Mouse (Mus musculus) liver, adult 2 months (tissue): ENCODE data around the gene Foxd1. TPM values are rescaled to one million over a fixed set of nuclear protein-coding genes. Genes with fewer than 3 reads are reported as not detected.

Experiments used
- DNase-seq: peaks from one replicate; pipeline ENCODE4 v3.0.0-alpha.2; 2011; ENCODE audit warnings: low read depth, low spot score; ENCODE audit errors: extremely low read depth
- H3K27ac ChIP-seq: fragments of 200-500 bp; replicated peaks from 2 replicates; pipeline ENCODE4 v1.5.1; 2012; ENCODE audit warnings: low read depth, mild to moderate bottlenecking, control low read depth, inconsistent platforms, low read length; ENCODE audit not compliant: insufficient read depth
- H3K27me3 ChIP-seq: fragments of 200-500 bp; 2 replicates; pipeline ENCODE4 v1.6.1; 2012; ENCODE audit warnings: mild to moderate bottlenecking, moderate library complexity, low read length, inconsistent platforms; ENCODE audit not compliant: control insufficient read depth, insufficient read depth
- H3K36me3 ChIP-seq: fragments of 200-500 bp; 2 replicates; pipeline ENCODE4 v1.6.1; 2012; ENCODE audit warnings: low read length, inconsistent platforms; ENCODE audit not compliant: control insufficient read depth, insufficient read depth
- H3K4me1 ChIP-seq: fragments of 200-500 bp; 2 replicates; pipeline ENCODE4 v1.6.1; 2011; ENCODE audit warnings: low read length; ENCODE audit not compliant: control insufficient read depth, insufficient read depth
- H3K4me3 ChIP-seq: fragments of 200-500 bp; 2 replicates; pipeline ENCODE4 v1.5.1; 2011; ENCODE audit warnings: low read depth, mild to moderate bottlenecking, control low read depth, low read length, moderate library complexity; ENCODE audit not compliant: insufficient read depth
- H3K79me2 ChIP-seq: fragments of 200-500 bp; 2 replicates; pipeline ENCODE4 v1.6.1; 2012; ENCODE audit warnings: inconsistent platforms, mild to moderate bottlenecking, low read length, moderate library complexity; ENCODE audit not compliant: control insufficient read depth, insufficient read depth
- H3K9ac ChIP-seq: fragments of 200-500 bp; 2 replicates; pipeline ENCODE4 v1.6.1; 2012; ENCODE audit warnings: low read depth, mild to moderate bottlenecking, control low read depth, inconsistent platforms, low read length
- CTCF ChIP-seq: fragments of 200-500 bp; IDR thresholded peaks from 2 replicates; pipeline ENCODE4 v1.5.1; 2011; ENCODE audit warnings: low read depth, low read length, control low read depth
- POLR2A ChIP-seq: fragments of 200-500 bp; IDR thresholded peaks from 2 replicates; pipeline ENCODE4 v1.6.1; 2011; ENCODE audit warnings: low read length, control low read depth; ENCODE audit not compliant: insufficient read depth; ENCODE audit errors: extremely low read depth
- WGBS: fragments of 180-500 bp; shearing (Covaris S2); methylation state at CpG from one replicate; pipeline ENCODE4 v1.1.7; 2018; 5-methylcytosine and 5-hydroxymethylcytosine counted together
- polyA plus RNA-seq: library from polyadenylated mRNA; depleted of rRNA; stranded (reverse); fragments of >200 nt; gene quantifications from 2 replicates; pipeline ENCODE4 v1.2.3, GENCODE M21; 2012
- total RNA-seq: library from RNA; depleted of rRNA; stranded (reverse); fragments of >200 nt; gene quantifications from 2 replicates; pipeline ENCODE4 v1.2.3, GENCODE M21; 2014

The Foxd1 gene
- total and polyA plus RNA-seq, 2 experiments, result not detected

DNA sequence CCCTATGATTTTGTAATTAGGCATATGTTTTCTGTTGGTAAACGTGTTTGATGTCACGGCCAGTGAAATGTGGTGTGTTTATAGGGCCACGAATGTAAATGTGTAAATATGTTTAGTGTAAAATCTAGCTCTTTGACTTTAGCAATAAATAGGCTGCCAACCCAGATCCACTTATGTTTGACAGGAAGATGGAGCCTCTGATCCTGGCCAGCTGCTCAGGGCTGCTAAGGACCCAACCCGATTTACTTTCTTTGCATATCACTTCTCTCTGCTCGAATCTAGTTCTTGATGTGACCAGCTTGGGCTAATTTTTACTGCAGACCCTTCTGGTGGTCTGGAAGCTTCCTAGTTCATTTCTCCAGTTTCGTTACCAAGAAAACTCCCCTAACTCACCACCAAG is 6.3 kb downstream of the Foxd1 start:
- H3K36me3 ChIP-seq, result no peaks in the 10 kb centered on the region
- H3K4me1 ChIP-seq, result no peaks in the 10 kb centered on the region
- WGBS, result 7% methylated on average over 6 of the region's 6 CpGs
- no peak for DNase-seq
- no peak overlapping the region for H3K4me3 ChIP-seq
- H3K27me3 ChIP-seq, result peaks cover 31% of the 10 kb centered on the region
- H3K79me2 ChIP-seq, result no peaks in the 10 kb centered on the region
- no peak overlapping the region for H3K27ac ChIP-seq
- TF ChIP-seq POLR2A (no peak), CTCF (no peak)
- no peak overlapping the region for H3K9ac ChIP-seq

GRCm38 (mm10) chr13:98361161-98361560 is 7.1 kb downstream of the Foxd1 start:
- TF ChIP-seq POLR2A, result no peak
- no peak for TF ChIP-seq CTCF
- Histone ChIP-seq H3K9ac (no peak overlapping the region), H3K4me1 (no peaks in the 10 kb centered on the region), H3K4me3 (no peak overlapping the region), H3K36me3 (no peaks in the 10 kb centered on the region), H3K27me3 (peaks cover 31% of the 10 kb centered on the region), H3K79me2 (no peaks in the 10 kb centered on the region), H3K27ac (no peak overlapping the region)
- WGBS, result 12% methylated on average over 5 of the region's 5 CpGs
- no peak for DNase-seq

DNA sequence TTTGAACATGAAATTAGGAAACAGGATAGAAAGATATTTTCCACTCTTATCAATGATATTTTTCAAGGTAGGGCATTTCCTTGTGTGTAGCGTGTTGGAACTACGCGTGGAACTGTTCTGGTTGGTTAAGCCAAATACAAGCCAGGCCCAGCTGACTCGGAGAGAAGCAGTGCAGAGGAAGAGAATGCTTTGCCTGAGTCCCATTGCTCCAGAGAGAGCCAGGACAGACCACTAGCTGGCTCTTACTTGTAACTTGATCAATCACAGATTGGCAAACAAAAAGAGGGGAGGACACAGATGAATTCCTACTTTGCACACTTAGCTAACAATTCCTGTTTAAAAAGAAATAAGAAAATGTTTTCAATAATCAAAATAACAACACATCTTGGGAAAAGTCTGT is 9.0 kb downstream of the Foxd1 start:
- no peaks in the 10 kb centered on the region for H3K36me3 ChIP-seq
- H3K9ac ChIP-seq, result no peak overlapping the region
- no peak overlapping the region for H3K27ac ChIP-seq
- H3K4me3 ChIP-seq, result no peak overlapping the region
- peaks cover 35% of the 10 kb centered on the region for H3K27me3 ChIP-seq
- no peak for DNase-seq
- no peaks in the 10 kb centered on the region for H3K79me2 ChIP-seq
- no peaks in the 10 kb centered on the region for H3K4me1 ChIP-seq
- no peak for TF ChIP-seq CTCF
- TF ChIP-seq POLR2A, result no peak
- WGBS, result 12% methylated on average over 4 of the region's 4 CpGs

DNA sequence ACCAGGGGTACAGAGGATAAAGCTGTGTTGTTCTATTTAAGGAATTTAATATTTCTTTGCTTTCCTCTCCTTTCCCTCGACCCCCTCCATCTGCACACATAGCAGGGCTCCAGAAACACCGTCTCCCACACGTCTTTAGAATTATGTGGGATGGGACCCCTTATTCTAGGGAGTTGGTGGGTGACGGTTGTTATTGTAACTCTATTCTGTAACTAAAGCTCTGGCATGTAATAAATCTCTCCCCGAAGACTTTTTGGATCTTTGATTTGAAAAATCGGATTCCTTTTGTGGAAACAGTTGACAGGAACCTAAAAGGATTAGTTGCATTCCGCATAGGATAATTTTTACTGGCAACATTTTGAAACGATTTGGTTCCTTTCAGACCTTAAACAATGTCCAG is 11.0 kb downstream of the Foxd1 start:
- Histone ChIP-seq H3K4me3 (no peak overlapping the region), H3K27me3 (peaks cover 27% of the 10 kb centered on the region), H3K9ac (no peak overlapping the region), H3K4me1 (no peaks in the 10 kb centered on the region), H3K79me2 (no peaks in the 10 kb centered on the region), H3K36me3 (no peaks in the 10 kb centered on the region), H3K27ac (no peak overlapping the region)
- 6% methylated on average over 8 of the region's 8 CpGs for WGBS
- TF ChIP-seq CTCF (no peak), POLR2A (no peak)
- no peak for DNase-seq

- H3K9ac ChIP-seq, result no peak overlapping the region
- no peaks in the 10 kb centered on the region for H3K36me3 ChIP-seq
- 3% methylated on average over 52 of the region's 52 CpGs for WGBS
- H3K79me2 ChIP-seq, result no peaks in the 10 kb centered on the region
- no peaks in the 10 kb centered on the region for H3K4me1 ChIP-seq
- no peak overlapping the region for H3K4me3 ChIP-seq
- H3K27ac ChIP-seq, result no peak overlapping the region
- no peak for DNase-seq
- peaks cover 22% of the 10 kb centered on the region for H3K27me3 ChIP-seq
- no peak for TF ChIP-seq CTCF
- TF ChIP-seq POLR2A, result no peak
These were observed 11.9 kb downstream of the Foxd1 start for GRCm38 (mm10) chr13:98365766-98366421.

DNA sequence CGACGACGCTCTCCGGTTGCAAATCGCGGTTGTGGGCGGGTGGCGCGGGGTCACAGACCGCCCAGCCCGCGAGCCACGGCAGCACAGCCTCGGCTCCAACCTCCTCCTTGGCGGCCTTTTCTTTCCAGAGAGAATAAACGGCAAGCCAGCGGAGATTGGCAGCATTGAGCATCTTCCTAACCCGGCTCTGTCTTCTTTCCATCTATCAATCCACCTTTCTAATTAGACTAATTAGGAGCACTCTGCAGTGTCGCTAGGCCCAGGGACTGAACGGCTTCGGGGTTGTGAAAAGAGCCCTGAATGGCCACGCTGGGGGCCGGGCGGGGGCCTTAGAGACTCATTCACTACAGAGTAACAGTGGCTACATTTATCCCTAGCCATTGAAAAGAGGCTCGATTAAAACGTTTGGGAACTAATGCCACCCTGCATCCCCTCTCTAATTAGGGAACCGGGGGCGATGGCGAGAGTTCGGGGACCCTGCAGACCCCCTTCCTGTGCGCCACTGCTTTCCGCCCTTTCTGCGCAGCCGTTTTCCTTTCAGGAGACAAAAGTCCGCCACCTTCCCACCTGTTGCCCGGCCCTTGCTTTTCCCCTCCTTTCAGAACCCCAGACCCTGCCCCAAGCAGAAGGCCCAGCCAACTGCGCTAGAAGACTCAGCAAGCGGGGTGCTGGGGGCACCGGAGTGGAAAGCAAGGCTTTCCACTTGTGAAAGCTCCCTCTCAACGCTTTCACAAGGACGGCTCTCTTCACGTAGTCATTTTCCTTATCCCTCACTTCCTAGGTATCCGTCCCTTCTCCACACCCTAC is 12.6 kb downstream of the Foxd1 start:
- no peak overlapping the region for H3K9ac ChIP-seq
- WGBS, result 5% methylated on average over 43 of the region's 43 CpGs
- no peak for DNase-seq
- no peaks in the 10 kb centered on the region for H3K79me2 ChIP-seq
- no peak overlapping the region for H3K27ac ChIP-seq
- TF ChIP-seq POLR2A (no peak), CTCF (no peak)
- no peaks in the 10 kb centered on the region for H3K4me1 ChIP-seq
- peaks cover 19% of the 10 kb centered on the region for H3K27me3 ChIP-seq
- H3K36me3 ChIP-seq, result no peaks in the 10 kb centered on the region
- H3K4me3 ChIP-seq, result no peak overlapping the region
